Mouse (Mus musculus) cerebellum, adult 2 months (tissue): ENCODE results near the gene Mtrf1l.
A peak's percentile ranks its signal among the peaks of the same experiment; 100 is the strongest.

Experiments
- CTCF ChIP-seq: fragments of 200-500 bp; IDR thresholded peaks from 2 replicates; pipeline ENCODE4 v1.5.1; 2011; ENCODE audit warnings: low read depth, mild to moderate bottlenecking, control low read depth, low read length, moderate library complexity, borderline replicate concordance; ENCODE audit not compliant: insufficient read depth
- POLR2A ChIP-seq: fragments of 200-500 bp; IDR thresholded peaks from 2 replicates; pipeline ENCODE4 v1.6.1; 2011; ENCODE audit warnings: low read length, control low read depth, borderline replicate concordance; ENCODE audit not compliant: insufficient read depth

- TF ChIP-seq CTCF (peak; percentile 71), POLR2A (no peak)
Measured at GRCm38 (mm10) chr10:5790657-5791056, 33.1 kb downstream of the Mtrf1l start.
